Mouse (Mus musculus) gastrocnemius, postnatal 14 days (tissue): ENCODE data around the gene Ahctf1. TPM values are rescaled to one million over a fixed set of nuclear protein-coding genes. Genes with fewer than 3 reads are reported as not detected.

Experiments
- DNase-seq: peaks from one replicate; pipeline ENCODE4 v3.0.0; 2021; ENCODE audit warnings: mixed read lengths
- intact Hi-C: fragments of 180-260 bp; cut with DNase I; formaldehyde crosslinking; loops from one replicate; pipeline ENCODE4 v1.15.1; 2025; ENCODE audit warnings: low total_unique reads
- total RNA-seq, 2 experiments: library from RNA; stranded (reverse); gene quantifications; 2 replicates each; pipeline ENCODE4 v1.2.3; 2021

The Ahctf1 gene
- total RNA-seq, 2 experiments from 2014 or later = 14.8 to 17.8 TPM

DNA sequence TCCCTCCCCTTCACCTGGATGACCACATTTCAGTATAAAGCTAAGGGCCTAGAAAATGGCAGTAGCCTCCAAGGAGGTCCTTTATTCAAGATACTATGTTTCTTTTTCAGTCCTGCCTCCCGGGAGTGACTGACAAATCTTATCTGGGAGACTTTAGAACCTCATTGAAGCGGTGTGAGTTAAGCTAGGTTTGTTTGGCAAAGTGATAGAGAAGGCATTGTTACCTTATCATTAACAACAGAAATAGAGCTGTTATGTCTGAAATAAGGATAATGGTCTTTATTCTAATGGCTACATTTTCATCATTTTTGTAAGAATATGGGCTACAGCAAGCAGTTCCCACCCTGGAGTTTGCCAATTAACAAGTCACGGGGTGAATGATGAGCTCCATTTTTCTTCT is 4.8 kb upstream of the Ahctf1 start:
- intact Hi-C loops = no loop called here
- no peak for DNase-seq

DNA sequence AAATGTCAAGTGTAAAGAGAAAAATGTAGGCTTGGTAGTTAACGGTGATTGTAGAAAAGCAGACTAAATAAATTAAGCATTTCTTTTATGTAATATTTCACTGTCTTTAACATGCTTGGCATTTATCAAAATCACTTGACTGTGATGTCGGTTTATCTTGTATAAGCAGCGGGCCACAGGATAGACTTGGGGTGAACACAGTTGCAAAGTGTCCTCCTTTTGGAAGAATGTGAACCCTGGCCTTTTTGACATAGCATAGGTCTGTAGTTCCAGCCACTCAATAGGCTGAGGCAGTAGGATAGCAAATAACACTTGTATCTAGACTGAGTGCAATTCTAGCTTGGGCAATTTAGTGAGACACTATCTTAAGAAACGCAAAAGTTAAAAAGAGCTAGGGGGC is 4.0 kb upstream of the Ahctf1 start:
- no peak for DNase-seq
- intact Hi-C loops = no loop called here

DNA sequence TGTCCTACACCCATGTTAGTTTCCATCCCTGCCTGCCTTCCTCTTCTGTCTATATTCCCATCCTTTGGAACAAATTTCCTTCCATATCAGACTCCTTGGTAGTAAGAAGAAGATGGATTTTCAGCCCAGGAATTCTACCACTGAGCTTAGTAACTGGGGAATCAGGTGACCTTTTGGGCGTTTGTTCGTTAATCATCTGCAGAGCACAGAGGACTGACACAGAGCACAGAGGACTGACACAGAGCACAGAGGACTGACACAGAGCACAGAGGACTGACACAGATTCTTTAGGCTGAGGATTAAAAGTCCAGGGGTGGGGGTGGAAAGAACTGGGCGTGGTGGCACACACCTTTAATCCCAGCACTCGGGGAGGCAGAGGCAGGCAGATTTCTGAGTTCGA is 2.3 kb upstream of the Ahctf1 start:
- intact Hi-C loops = no loop called here
- DNase-seq = no peak

DNA sequence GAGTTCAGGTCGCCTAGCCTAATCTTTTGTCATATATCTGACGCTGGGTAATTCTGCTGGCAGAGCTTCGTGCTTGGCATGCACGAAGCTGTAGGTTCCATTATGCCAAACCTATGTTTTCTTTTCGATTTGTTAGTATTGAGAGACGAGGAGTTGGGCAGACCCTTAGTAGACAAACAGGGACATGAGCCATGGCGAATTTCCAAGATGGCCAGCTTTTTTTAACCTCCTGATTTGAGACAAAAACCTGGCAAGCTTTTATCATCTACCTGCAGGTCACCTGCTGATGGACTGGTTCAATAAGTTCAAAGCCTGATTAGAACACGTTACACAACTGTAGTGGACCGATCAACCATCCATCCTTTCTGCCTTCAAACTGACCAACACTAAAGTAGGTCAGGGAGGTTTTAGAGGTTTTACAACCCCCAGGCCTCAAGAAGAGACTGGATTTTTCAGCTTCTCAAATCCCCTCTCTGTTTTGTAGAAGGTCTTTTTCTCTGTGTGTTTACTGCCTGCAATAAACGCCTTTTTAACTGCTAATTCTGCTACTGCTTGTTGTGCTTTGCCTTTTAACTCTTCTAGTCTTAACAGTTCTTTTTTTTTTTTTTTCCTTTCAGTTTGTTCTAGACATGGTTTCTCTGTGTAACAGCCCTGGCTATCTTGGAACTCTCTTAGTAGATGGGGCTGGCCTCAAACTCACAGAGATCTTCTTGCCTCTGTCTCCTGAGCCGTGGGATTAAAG is 831 bp upstream of the Ahctf1 start:
- DNase-seq = no peak
- intact Hi-C loops = no loop called here

DNA sequence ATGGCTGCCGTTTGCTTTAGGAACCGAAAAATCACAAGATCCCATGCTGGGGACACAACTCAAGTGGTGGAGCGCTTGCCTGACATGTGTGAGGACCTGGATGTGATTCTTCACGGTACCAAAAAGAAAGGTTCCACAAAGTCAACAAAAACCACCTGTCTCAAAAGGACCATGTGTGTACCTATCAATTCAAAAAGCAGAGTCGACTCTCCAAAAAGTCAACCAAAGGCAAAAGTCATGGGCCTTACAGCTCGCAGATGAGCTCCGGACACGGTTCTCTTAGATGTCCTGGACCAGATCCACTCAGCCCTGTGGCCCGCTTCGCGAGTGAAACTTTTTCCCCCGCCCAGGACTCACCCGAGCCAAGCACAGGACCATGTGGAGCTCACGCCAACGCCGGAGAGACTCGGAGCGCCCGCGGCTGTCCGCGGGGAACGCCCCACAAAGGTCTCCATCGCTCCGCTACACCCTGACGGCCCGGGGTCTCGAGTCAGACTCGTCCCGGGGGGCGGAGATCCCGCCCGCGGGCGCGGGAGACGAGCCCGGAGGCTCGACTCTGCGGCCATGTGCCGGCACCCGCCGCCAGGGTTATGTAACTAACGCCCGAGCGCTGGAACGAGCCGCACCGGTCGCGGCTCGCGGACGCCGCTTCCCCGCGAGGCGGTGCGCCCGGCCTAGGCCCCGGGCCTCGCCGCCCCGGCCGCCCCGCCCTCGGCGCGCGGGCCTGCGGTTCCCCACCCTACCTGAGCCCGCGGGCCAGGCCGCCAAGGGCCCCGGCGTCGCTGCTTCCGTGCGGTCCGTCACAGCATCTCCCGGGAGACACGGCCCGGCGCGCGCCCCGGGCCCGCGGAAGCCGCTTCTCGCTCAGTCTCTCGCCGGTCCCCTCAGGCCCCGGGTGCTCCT is 619 bp downstream of the Ahctf1 start, which contains the start of gene Gm10518:
Gene Gm10518, plus strand, starts transcription at position 767 of the 903 bp plus-strand sequence.
- intact Hi-C loops = no loop called here
- peak; percentile 73 for DNase-seq

DNA sequence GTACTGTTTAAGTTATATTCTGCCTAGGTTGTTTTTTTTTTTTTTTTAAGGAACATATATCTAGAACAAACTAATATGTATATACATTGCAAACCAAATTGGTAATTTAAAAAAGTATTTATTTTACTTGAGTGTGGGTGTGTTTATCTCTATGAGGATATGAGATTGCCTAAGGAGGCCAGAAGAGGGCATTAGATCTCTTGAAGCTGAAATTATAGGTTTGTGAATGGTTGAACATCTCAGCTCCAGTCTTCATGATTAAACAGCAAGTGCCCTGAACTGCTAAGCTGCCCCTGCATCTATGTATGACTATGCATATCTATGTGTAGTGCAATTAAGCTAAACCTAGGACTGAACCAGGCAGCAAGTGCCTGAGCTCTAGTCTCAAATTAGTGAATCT is 4.7 kb downstream of the Ahctf1 start:
- no peak for DNase-seq
- intact Hi-C loops = no loop called here

DNA sequence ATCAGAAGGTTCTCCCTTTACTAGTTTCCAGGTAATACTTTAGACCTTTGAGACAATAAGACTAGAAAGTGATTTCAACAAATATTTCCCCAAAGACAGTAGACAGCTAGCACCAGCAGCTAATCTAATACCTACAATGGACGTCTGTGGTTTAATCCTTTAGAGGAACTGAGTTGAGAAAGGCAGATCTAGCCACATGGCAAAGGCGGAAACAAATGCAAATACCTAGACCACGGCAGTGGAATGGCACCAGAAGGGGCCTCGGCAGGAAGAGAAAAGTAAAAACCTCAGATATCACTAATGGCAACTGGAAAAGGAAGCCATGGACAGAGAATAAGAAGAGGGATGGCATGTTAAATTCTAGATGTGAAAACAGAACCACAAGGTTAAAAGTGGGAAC is 16.2 kb downstream of the Ahctf1 start:
- DNase-seq = no peak
- intact Hi-C loops = no loop called here

DNA sequence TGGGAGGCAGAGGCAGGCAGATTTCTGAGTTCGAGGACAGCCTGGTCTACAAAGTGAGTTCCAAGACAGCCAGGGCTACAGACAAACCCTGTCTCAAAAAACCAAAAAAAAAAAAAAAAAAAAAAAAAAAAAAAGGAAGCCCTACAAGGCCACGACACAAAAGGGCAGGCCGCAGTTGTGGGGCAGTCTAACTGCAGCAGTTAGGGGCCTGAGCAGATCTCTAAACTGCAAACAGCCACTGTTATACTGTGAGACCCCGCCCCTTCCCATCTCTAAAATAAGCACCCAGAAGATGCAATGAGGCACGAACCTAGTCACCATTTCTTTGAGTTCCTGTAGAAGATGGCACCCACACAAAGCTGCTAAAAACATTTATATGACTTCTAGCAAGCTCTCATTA is 18.0 kb downstream of the Ahctf1 start:
- intact Hi-C loops = no loop called here
- DNase-seq = no peak

DNA sequence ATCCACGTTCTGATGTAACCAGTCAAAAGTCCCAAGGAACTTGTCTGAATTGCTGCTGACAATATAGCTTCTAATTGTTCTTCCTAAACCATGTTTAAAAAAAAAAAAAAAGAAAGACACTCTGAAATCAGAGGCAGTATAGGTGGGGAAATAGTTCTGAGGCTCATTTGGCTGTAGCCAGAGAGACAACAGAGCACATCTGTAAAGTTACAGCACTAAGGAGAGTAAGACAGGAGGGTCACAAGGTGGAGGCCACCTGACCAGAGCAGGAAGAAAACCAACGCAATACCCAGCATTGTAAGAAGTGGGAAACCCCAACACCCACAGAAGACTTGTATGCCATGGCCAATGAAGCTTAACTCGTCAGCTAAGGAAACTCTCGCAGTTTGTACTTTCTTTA is 19.4 kb downstream of the Ahctf1 start:
- DNase-seq = no peak
- intact Hi-C loops = no loop called here

DNA sequence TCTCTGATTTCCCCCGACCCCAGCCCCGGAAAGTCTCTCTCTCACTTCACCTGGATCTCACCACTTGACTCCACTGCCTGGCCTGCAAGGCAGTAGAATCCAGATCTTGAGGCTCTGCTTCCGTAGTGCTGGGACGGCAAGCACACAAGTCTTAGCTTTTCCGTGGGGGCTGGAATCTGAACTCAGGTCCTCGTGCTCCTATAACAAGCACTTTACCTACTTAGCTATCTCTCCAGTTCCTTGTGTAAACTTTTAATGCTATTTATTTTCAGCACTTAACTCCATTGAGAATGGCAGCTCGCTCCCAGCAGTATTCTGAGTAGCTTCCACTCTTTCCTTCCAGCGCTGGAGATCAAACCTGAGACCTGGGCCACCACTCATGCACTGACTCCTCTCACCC is 26.6 kb downstream of the Ahctf1 start:
- intact Hi-C loops = no loop called here
- no peak for DNase-seq

DNA sequence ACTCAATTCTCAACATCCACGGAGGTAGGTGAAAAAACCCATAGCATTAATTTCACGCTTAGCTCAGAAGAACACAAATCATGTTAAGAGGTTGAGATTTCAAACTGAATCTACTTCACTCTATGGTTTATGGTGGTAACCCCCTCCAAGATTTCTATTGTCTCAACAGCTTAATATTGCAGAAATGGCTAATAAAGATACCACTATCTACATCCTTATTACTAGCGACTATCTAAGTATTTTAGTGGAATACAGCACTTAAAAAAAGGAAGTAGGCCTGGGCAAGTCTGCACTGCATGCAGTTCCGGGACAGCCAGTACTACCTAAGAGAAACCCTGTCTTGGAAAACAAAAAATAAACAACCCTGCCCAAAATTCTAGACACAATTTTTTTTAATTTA is 42.9 kb downstream of the Ahctf1 start:
- intact Hi-C loops = no loop called here
- no peak for DNase-seq

DNA sequence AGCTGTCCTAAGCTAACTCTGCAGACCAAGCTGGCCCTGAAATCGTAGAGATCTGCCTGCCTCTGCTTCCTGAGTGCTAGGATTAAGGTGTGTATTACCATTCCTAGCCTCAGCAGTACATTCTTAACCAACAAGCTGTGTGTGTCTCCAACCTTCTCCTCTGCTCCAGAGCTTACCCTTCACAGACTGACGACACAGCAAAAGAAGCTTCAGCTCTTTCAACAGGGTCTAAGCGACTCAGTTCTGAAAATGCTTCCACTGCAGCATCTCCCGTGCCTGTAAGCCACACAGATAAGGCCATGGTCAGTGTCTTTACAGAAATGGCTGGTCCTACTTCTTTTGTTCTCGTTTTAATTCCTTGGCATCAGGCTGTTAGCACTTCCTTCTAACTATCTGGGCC is 43.4 kb downstream of the Ahctf1 start:
- no peak for DNase-seq
- intact Hi-C loops = no loop called here

DNA sequence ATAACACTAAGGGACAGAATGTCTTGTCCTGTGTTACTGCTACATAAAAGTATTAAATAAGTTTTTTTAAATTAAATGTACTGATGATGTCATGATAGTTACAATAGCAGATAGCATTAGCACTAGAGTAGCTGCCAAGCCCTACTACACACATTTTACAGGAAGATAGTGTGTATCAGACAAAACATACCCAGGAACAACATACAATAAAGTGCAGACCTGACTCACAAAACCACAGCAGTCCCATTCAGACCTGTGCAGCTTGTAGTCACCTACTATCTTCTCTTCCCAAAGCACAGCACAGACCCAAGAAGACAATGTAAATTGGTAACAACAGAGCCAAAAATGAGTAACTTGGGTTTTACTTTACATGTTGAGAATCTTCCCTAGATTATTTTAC is 47.0 kb downstream of the Ahctf1 start:
- no peak for DNase-seq
- intact Hi-C loops = loop anchor here (10.0 kb wide), 1 partner anchor 222 kb away; no protein-coding TSS in a partner anchor

DNA sequence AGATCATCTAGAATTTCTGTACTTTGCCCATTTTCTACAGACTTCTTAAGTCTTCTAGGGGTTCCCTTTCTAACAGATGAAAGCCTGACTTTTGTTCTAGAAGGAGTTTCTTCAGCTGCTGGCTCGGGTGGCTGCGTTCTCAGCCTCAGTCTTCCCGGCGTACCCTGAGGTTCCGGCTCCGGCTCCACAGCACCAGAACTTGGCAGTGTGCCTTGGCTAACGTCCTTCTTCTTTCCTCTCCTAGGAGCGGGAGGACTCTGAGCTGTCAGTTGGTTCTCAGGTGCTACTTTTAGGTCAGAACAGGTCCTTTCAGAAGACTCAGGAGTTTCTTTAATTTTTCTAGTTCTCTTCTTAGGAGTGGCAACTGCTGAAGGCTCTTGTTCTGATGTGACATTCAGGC is 50.5 kb downstream of the Ahctf1 start:
- DNase-seq = no peak
- intact Hi-C loops = loop anchor here (10.0 kb wide), 1 partner anchor 218 kb away; no protein-coding TSS in a partner anchor

DNA sequence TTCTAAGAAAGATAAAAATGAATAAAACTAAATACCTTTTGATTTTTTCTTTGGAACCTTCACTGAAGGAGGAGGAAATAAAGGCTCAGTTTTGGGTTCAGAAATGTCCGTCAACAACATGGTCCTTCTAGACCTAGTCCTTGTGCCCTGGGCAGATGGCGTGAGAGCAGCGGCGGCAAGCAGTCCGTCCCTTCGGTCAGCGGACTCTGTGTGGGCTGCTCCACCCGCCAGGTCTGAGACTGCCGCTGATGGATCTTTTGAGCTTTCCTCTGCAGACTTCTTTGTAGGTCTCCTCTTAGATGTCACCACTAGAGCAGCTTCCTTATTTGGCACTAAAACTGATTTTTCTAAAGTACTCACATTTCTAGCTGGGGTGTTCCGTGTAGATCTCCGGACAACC is 51.2 kb downstream of the Ahctf1 start:
- intact Hi-C loops = loop anchor here (10.0 kb wide), 1 partner anchor 217 kb away; no protein-coding TSS in a partner anchor
- no peak for DNase-seq

DNA sequence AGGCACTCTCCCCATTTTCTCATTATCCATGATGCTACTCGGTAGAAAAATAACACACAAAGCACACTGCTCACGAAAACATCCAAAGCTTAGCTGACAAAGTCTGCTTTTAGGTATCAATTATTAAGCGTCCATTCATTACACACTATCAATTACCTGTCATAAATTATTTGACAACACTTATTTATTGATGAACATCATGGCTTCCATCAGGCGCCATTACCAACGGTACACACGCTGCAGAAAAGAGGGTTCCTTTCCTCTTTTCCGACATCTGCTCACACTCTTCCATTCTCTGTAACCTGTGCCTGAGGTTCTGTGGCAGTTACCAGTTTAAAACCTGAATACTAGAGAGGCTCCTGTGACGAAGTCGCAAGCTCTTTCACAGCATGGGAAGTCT is 58.3 kb downstream of the Ahctf1 start, which contains the start of gene Kif28:
Gene Kif28, minus strand, starts transcription at position 101 of the 400 bp plus-strand sequence.
- intact Hi-C loops = no loop called here
- DNase-seq = no peak

DNA sequence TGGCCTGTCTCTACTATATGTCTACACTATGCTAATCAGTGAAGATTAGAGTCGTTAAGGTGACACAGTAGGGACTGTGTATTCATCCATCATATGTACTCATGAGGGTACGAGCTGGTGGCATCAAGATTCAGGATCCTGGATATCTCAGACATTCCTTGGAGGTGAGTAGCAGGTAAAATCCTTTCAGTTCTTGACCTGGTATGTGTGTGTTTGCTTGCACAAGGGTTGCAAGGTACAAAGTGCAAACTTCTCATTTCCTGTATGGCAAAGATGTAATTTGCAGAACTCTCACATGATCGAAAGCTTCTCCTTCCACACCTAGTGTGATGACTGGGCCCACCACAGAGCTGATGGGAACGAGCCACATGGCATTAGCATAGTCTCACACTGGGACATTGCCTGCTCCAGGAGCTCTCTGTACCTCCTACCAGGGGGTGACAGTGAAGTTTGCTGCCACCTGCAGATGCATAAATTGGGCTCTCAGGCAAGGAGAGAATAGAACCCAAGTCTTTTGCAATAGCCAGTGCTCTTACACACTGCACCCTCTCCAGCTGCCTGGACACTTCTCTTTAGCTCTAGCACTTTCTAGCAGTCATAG is 59.8 kb downstream of the Ahctf1 start:
- no peak for DNase-seq
- intact Hi-C loops = no loop called here

DNA sequence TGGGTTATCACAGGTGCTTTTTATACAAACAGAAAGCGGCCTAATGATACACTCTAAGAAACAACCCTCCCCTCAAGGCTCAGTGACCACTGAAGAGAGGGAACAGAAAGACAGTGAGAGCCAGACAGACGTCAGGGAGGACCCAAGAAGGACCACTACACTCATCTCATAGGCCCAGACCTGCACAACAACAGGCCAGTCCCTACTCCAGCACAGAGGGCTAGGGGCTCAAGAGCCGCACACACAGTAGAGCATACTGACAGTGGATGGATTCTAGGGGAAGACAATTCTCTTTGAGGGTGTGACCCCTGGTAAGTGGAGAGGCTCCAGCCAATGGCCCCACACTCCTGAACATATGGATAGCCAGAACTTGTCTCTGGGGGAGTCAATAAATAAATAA is 67.0 kb downstream of the Ahctf1 start:
- intact Hi-C loops = loop anchor here (10.0 kb wide), 2 partner anchors 92 to 232 kb away; no protein-coding TSS in a partner anchor
- no peak for DNase-seq

DNA sequence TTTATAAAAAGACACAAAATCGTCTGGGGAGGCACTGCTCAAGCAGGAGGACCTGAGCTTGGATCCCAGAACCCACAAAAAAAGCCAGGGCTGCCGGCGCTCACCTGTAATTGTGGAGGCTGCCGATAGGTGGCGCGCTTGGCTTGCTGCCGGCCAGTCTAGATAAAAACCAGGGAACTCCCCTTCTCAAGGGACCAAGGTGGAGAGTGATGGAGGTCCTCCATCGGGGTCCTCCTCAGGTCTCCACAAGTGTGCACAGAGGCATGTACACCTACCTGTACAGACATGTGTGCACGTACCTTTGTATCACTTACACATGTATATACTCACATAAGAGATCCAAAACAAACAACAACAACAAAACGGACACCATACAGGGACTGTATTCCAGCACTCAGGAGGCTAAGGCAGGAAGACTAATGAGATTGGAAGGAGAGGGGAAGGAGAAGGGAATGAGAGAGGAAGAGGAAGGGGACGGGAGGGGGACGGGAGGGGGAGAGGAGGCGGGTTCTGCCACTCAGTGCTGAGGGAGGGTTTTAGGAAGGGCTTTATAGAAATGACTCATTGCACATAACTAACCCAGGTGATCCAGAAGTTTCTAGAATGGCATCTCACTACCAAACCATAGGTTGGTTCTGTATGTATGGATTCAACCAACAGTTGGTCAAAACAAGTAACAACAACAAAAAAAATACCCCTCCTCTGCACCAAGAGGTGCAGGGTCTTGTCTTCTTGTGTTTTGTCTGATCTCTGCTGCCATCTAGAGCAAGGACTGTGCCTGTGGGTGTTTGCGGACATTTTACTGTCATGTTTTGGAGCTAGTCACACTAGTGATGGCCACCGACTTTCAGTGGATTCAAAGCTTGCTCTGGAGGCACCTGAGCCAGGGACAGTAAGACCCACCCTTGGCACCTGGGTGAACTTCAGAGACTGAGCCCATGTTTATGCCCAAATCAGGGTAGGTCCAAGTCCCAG is 68.7 kb downstream of the Ahctf1 start:
- intact Hi-C loops = loop anchor here (10.0 kb wide), 2 partner anchors 90 to 230 kb away; no protein-coding TSS in a partner anchor
- peak; percentile 64 for DNase-seq
